Mouse (Mus musculus): ENCODE data around the gene Acsl5.

- TF ChIP-seq CTCF (IDR thresholded peaks at IDR 0.05; ENCODE audit: insufficient read depth, low read depth, low read length) (no peak), POLR2A (IDR thresholded peaks at IDR 0.05; ENCODE audit: insufficient read depth, low read depth, low read length) (no peak)
These were observed 15.2 kb upstream of the Acsl5 start for GRCm38 (mm10) chr19:55236564-55236963.
